Mouse (Mus musculus): ENCODE measurements around the gene Ccdc85c. TPM values are rescaled to one million over a fixed set of nuclear protein-coding genes. Genes with fewer than 3 reads are reported as not detected.

Ccdc85c gene
- polyA plus RNA-seq, 1 experiment from 2014 or later, result 15.8 TPM

- no peak overlapping the region for H3K4me2 ChIP-seq
- 26% methylated on average over 9 of the region's 9 CpGs for WGBS
- peak overlapping the region; percentile 54 for H3K27ac ChIP-seq (replicated peaks)
- no peaks in the 10 kb centered on the region for H3K9me3 ChIP-seq
- ATAC-seq (ENCODE audit: low read depth), result no peak
- 0 out of 2 replicates have a peak overlapping the region, but pooled peaks have one; percentile 31 for H3K9ac ChIP-seq
- no peaks in the 10 kb centered on the region for H3K27me3 ChIP-seq
- H3K36me3 ChIP-seq, result no peaks in the 10 kb centered on the region
- H3K4me1 ChIP-seq (replicated peaks), result peaks cover 81% of the 10 kb centered on the region
- H3K4me3 ChIP-seq, result no peak overlapping the region
Measured at GRCm38 (mm10) chr12:108231901-108232300, 43.3 kb downstream of the Ccdc85c start.

- H3K27ac ChIP-seq (replicated peaks), result peak overlapping the region; percentile 54; the same call in 1 of the 2 replicates
- 62% methylated on average over 17 of the region's 18 CpGs for WGBS
Measured at GRCm38 (mm10) chr12:108230821-108231794, 44.1 kb downstream of the Ccdc85c start.

GRCm38 (mm10) chr12:108230077-108230476 lies 45.1 kb downstream of the Ccdc85c start:
- ATAC-seq (ENCODE audit: low read depth), result no peak
- peaks cover 82% of the 10 kb centered on the region for H3K4me1 ChIP-seq (replicated peaks)
- WGBS, result 80% methylated on average over 12 of the region's 12 CpGs
- H3K36me3 ChIP-seq, result no peaks in the 10 kb centered on the region
- no peak overlapping the region for H3K4me3 ChIP-seq
- no peaks in the 10 kb centered on the region for H3K27me3 ChIP-seq
- no peak overlapping the region for H3K4me2 ChIP-seq
- no peak overlapping the region for H3K9ac ChIP-seq
- no peaks in the 10 kb centered on the region for H3K9me3 ChIP-seq
- H3K27ac ChIP-seq (replicated peaks), result no peak overlapping the region

More at GRCm38 (mm10) chr12:108230821-108231794, 44.1 kb downstream of the Ccdc85c start:
- Histone ChIP-seq H3K4me3 (no peak overlapping the region), H3K36me3 (no peaks in the 10 kb centered on the region), H3K4me1 (replicated peaks) (peaks cover 81% of the 10 kb centered on the region), H3K9ac (peak overlapping the region; percentile 38; the same call in 1 of the 2 replicates), H3K4me2 (no peak overlapping the region), H3K27me3 (no peaks in the 10 kb centered on the region), H3K9me3 (no peaks in the 10 kb centered on the region)
- ATAC-seq (ENCODE audit: low read depth), result no peak

GRCm38 (mm10) chr12:108227527-108227926 lies 47.7 kb downstream of the Ccdc85c start:
- Histone ChIP-seq H3K36me3 (no peaks in the 10 kb centered on the region), H3K4me3 (no peak overlapping the region), H3K4me2 (no peak overlapping the region), H3K4me1 (replicated peaks) (peaks cover 91% of the 10 kb centered on the region), H3K27me3 (no peaks in the 10 kb centered on the region), H3K9me3 (no peaks in the 10 kb centered on the region), H3K9ac (no peak overlapping the region), H3K27ac (replicated peaks) (peak overlapping the region; percentile 33; the same call in 1 of the 2 replicates)
- 73% methylated on average over 16 of the region's 16 CpGs for WGBS
- ATAC-seq (ENCODE audit: low read depth), result no peak

- Histone ChIP-seq H3K4me1 (replicated peaks) (peaks cover 89% of the 10 kb centered on the region), H3K27me3 (no peaks in the 10 kb centered on the region), H3K36me3 (no peaks in the 10 kb centered on the region), H3K9me3 (no peaks in the 10 kb centered on the region), H3K9ac (no peak overlapping the region; the same call in 1 of the 2 replicates), H3K27ac (replicated peaks) (no peak overlapping the region), H3K4me3 (no peak overlapping the region), H3K4me2 (no peak overlapping the region)
- 82% methylated on average over 12 of the region's 12 CpGs for WGBS
- ATAC-seq (ENCODE audit: low read depth), result no peak
Measured at GRCm38 (mm10) chr12:108226941-108227340, 48.3 kb downstream of the Ccdc85c start.

GRCm38 (mm10) chr12:108226216-108226615 lies 49.0 kb downstream of the Ccdc85c start:
- Histone ChIP-seq H3K4me3 (no peak overlapping the region), H3K27ac (replicated peaks) (no peak overlapping the region), H3K4me2 (no peak overlapping the region), H3K9me3 (no peaks in the 10 kb centered on the region), H3K9ac (peak overlapping the region; percentile 8; the same call in 1 of the 2 replicates), H3K4me1 (replicated peaks) (peaks cover 89% of the 10 kb centered on the region), H3K27me3 (no peaks in the 10 kb centered on the region), H3K36me3 (no peaks in the 10 kb centered on the region)
- 78% methylated on average over 13 of the region's 13 CpGs for WGBS
- no peak for ATAC-seq (ENCODE audit: low read depth)

GRCm38 (mm10) chr12:108225781-108226180 lies 49.4 kb downstream of the Ccdc85c start:
- 65% methylated on average over 7 of the region's 7 CpGs for WGBS
- no peak overlapping the region for H3K4me3 ChIP-seq
- H3K4me2 ChIP-seq, result no peak overlapping the region
- H3K27me3 ChIP-seq, result no peaks in the 10 kb centered on the region
- ATAC-seq (ENCODE audit: low read depth), result no peak
- H3K27ac ChIP-seq (replicated peaks), result no peak overlapping the region
- peak overlapping the region; percentile 8; the same call in 1 of the 2 replicates for H3K9ac ChIP-seq
- H3K4me1 ChIP-seq (replicated peaks), result peaks cover 89% of the 10 kb centered on the region
- no peaks in the 10 kb centered on the region for H3K36me3 ChIP-seq
- no peaks in the 10 kb centered on the region for H3K9me3 ChIP-seq

GRCm38 (mm10) chr12:108223357-108223756 lies 51.9 kb downstream of the Ccdc85c start:
- WGBS, result 43% methylated on average over 8 of the region's 8 CpGs
- peaks cover 94% of the 10 kb centered on the region for H3K4me1 ChIP-seq (replicated peaks)

GRCm38 (mm10) chr12:108221712-108222111 lies 53.5 kb downstream of the Ccdc85c start:
- H3K9ac ChIP-seq, result 0 out of 2 replicates have a peak overlapping the region, but pooled peaks have one; percentile 0
- H3K4me3 ChIP-seq, result no peak overlapping the region
- no peak for ATAC-seq (ENCODE audit: low read depth)
- no peaks in the 10 kb centered on the region for H3K9me3 ChIP-seq
- H3K27ac ChIP-seq (replicated peaks), result peak overlapping the region; percentile 95; the same call in 1 of the 2 replicates
- peaks cover 94% of the 10 kb centered on the region for H3K4me1 ChIP-seq (replicated peaks)
- no peak overlapping the region for H3K4me2 ChIP-seq
- 91% methylated on average over 7 of the region's 7 CpGs for WGBS
- H3K27me3 ChIP-seq, result no peaks in the 10 kb centered on the region
- H3K36me3 ChIP-seq, result no peaks in the 10 kb centered on the region

More at GRCm38 (mm10) chr12:108223357-108223756, 51.9 kb downstream of the Ccdc85c start:
- H3K9ac ChIP-seq, result 0 out of 2 replicates have a peak overlapping the region, but pooled peaks have one; percentile 28
- H3K9me3 ChIP-seq, result no peaks in the 10 kb centered on the region
- H3K27ac ChIP-seq (replicated peaks), result no peak overlapping the region
- H3K4me2 ChIP-seq, result no peak overlapping the region
- ATAC-seq (ENCODE audit: low read depth), result no peak
- H3K36me3 ChIP-seq, result no peaks in the 10 kb centered on the region
- H3K4me3 ChIP-seq, result no peak overlapping the region
- no peaks in the 10 kb centered on the region for H3K27me3 ChIP-seq

GRCm38 (mm10) chr12:108221206-108221605 lies 54.0 kb downstream of the Ccdc85c start:
- no peak overlapping the region for H3K4me2 ChIP-seq
- no peaks in the 10 kb centered on the region for H3K27me3 ChIP-seq
- 49% methylated on average over 10 of the region's 10 CpGs for WGBS
- no peaks in the 10 kb centered on the region for H3K9me3 ChIP-seq
- H3K4me3 ChIP-seq, result no peak overlapping the region
- peak; percentile 21; the same call in 1 of the 2 replicates for ATAC-seq (ENCODE audit: low read depth)
- H3K27ac ChIP-seq (replicated peaks), result peak overlapping the region; percentile 95
- H3K4me1 ChIP-seq (replicated peaks), result peaks cover 94% of the 10 kb centered on the region
- H3K36me3 ChIP-seq, result no peaks in the 10 kb centered on the region
- H3K9ac ChIP-seq, result 0 out of 2 replicates have a peak overlapping the region, but pooled peaks have one; percentile 9

GRCm38 (mm10) chr12:108220621-108221020 lies 54.6 kb downstream of the Ccdc85c start:
- no peak for ATAC-seq (ENCODE audit: low read depth)
- peaks cover 92% of the 10 kb centered on the region for H3K4me1 ChIP-seq (replicated peaks)
- H3K9ac ChIP-seq, result peak overlapping the region; percentile 9
- no peak overlapping the region for H3K4me3 ChIP-seq
- H3K9me3 ChIP-seq, result no peaks in the 10 kb centered on the region
- peak overlapping the region; percentile 95 for H3K27ac ChIP-seq (replicated peaks)
- H3K36me3 ChIP-seq, result no peaks in the 10 kb centered on the region
- 56% methylated on average over 12 of the region's 12 CpGs for WGBS
- H3K27me3 ChIP-seq, result no peaks in the 10 kb centered on the region
- H3K4me2 ChIP-seq, result no peak overlapping the region

Measured in neural tube, embryonic 13.5 days (tissue).